Mouse (Mus musculus) MEL (cell line): ENCODE measurements around the gene Kdm4a.

Source experiments
- NRF1 ChIP-seq: IDR thresholded peaks from 2 replicates; pipeline ENCODE4 v1.6.1; 2014; ENCODE audit warnings: low read depth, mild to moderate bottlenecking, inconsistent platforms, low read length, improper control_type of control experiment, moderate library complexity; ENCODE audit not compliant: poor library complexity, insufficient read depth, severe bottlenecking
- POLR2AphosphoS2 ChIP-seq: IDR thresholded peaks from 2 replicates; pipeline ENCODE4 v1.6.1; 2011; ENCODE audit warnings: low read length, improper control_type of control experiment

- TF ChIP-seq POLR2AphosphoS2 (no peak), NRF1 (no peak)
Measured at GRCm38 (mm10) chr4:118123030-118123704, 56.7 kb downstream of the Kdm4a start.
